Mouse (Mus musculus): ENCODE results near the gene Pappa. TPM values are rescaled to one million over a fixed set of nuclear protein-coding genes. Genes with fewer than 3 reads are reported as not detected.

The Pappa gene
- total and polyA plus RNA-seq, 3 experiments, result not detected

GRCm38 (mm10) chr4:65252193-65252592 lies 128.2 kb downstream of the Pappa start:
- Histone ChIP-seq H3K27ac (ENCODE audit: control insufficient read depth, low read depth, low read length) (no peak overlapping the region), H3K4me3 (ENCODE audit: control insufficient read depth in 1 of 2, insufficient read depth in 1 of 2, low read depth in 2 of 2, low read length in 2 of 2) (no peak overlapping the region), H3K36me3 (ENCODE audit: control insufficient read depth in 1 of 2, insufficient read depth in 2 of 2, low read length in 2 of 2) (no peaks in the 10 kb centered on the region), H3K9me3 (replicated peaks; ENCODE audit: insufficient read depth, low read length) (no peaks in the 10 kb centered on the region), H3K4me1 (ENCODE audit: control insufficient read depth in 1 of 2, insufficient read depth in 2 of 2, low read length in 2 of 2) (no peaks in the 10 kb centered on the region), H3K79me2 (ENCODE audit: control insufficient read depth, insufficient read depth, low read length, poor library complexity) (no peaks in the 10 kb centered on the region), H3K27me3 (ENCODE audit: control insufficient read depth in 1 of 2, insufficient read depth in 2 of 2, low read length in 2 of 2) (no peaks in the 10 kb centered on the region), H3K9ac (ENCODE audit: control insufficient read depth, low read depth, low read length, poor library complexity, severe bottlenecking) (no peak overlapping the region)
- TF ChIP-seq MYC (IDR thresholded peaks at IDR 0.05; ENCODE audit: low read depth, low read length), result no peak
- TF ChIP-seq CTCF (IDR thresholded peaks at IDR 0.05 in 2 of 3, conservative IDR thresholded peaks at IDR 0.05 in 1 of 3; ENCODE audit: control insufficient read depth in 1 of 3, insufficient read depth in 1 of 3, low read depth in 2 of 3, low read length in 3 of 3, poor library complexity in 1 of 3, severe bottlenecking in 1 of 3), result no peak
- no peak for TF ChIP-seq CHD2 (IDR thresholded peaks at IDR 0.05; ENCODE audit: low read length)
- no peak for TF ChIP-seq POLR2AphosphoS2 (IDR thresholded peaks at IDR 0.05; ENCODE audit: low read length)
- TF ChIP-seq MEF2A (IDR thresholded peaks at IDR 0.05; ENCODE audit: extremely low read depth, insufficient replicate concordance, low read depth, low read length, poor library complexity, severe bottlenecking), result no peak
- TF ChIP-seq HCFC1 (IDR thresholded peaks at IDR 0.05; ENCODE audit: low read depth, low read length), result no peak
- TF ChIP-seq ELF1 (IDR thresholded peaks at IDR 0.05; ENCODE audit: low read depth, low read length), result no peak
- TF ChIP-seq SMC3 (IDR thresholded peaks at IDR 0.05; ENCODE audit: low read depth, low read length), result no peak
- TF ChIP-seq USF2 (IDR thresholded peaks at IDR 0.05; ENCODE audit: borderline replicate concordance in 1 of 2, insufficient read depth in 1 of 2, low read depth in 1 of 2, low read length in 2 of 2), result no peak
- TF ChIP-seq USF1 (IDR thresholded peaks at IDR 0.05; ENCODE audit: low read depth, low read length), result no peak
- TF ChIP-seq GATA1 (IDR thresholded peaks at IDR 0.05; ENCODE audit: low read depth, low read length), result no peak
- TF ChIP-seq MXI1 (IDR thresholded peaks at IDR 0.05; ENCODE audit: low read depth, low read length), result no peak
- TF ChIP-seq BHLHE40 (IDR thresholded peaks at IDR 0.05; ENCODE audit: borderline replicate concordance, low read depth, low read length), result no peak
- no peak for TF ChIP-seq RCOR1 (IDR thresholded peaks at IDR 0.05; ENCODE audit: low read depth, low read length)
- no peak for TF ChIP-seq KAT2A (conservative IDR thresholded peaks at IDR 0.05; ENCODE audit: low read depth, low read length)
- no peak for TF ChIP-seq RAD21 (IDR thresholded peaks at IDR 0.05; ENCODE audit: low read depth, low read length)
- TF ChIP-seq MAZ (IDR thresholded peaks at IDR 0.05; ENCODE audit: low read depth, low read length), result no peak
- TF ChIP-seq MAFK (IDR thresholded peaks at IDR 0.05; ENCODE audit: borderline replicate concordance, low read depth, low read length), result no peak
- no peak for DNase-seq (ENCODE audit: low read depth, low spot score)

DNA sequence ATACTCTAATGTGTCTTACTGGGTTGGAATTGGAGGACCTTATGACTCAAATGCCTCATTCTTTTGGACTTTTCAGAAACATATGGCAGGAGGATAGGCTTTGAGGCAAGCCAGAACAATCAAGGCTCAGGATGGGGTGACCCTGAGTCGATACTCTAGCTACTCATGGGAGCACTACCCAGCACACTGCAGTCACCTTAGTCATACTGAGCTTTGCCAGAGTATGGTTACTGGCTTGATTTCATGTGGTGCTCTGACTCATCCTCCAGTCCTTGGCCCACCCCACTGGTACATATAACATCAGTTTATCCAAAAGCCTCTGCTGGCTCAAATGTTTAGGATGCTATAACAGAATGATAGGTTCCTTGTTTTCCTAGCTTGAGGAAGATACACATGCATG lies 130.1 kb downstream of the Pappa start:
- H3K79me2 ChIP-seq (ENCODE audit: control insufficient read depth, insufficient read depth, low read length, poor library complexity), result no peaks in the 10 kb centered on the region

More for the DNA sequence above, 130.1 kb downstream of the Pappa start:
- Histone ChIP-seq H3K9me3 (replicated peaks; ENCODE audit: insufficient read depth, low read length) (no peaks in the 10 kb centered on the region), H3K36me3 (ENCODE audit: control insufficient read depth in 1 of 2, insufficient read depth in 2 of 2, low read length in 2 of 2) (no peaks in the 10 kb centered on the region), H3K9ac (ENCODE audit: control insufficient read depth, low read depth, low read length, poor library complexity, severe bottlenecking) (no peak overlapping the region), H3K27me3 (ENCODE audit: control insufficient read depth in 1 of 2, insufficient read depth in 2 of 2, low read length in 2 of 2) (no peaks in the 10 kb centered on the region), H3K27ac (ENCODE audit: control insufficient read depth, low read depth, low read length) (no peak overlapping the region), H3K4me1 (ENCODE audit: control insufficient read depth in 1 of 2, insufficient read depth in 2 of 2, low read length in 2 of 2) (no peaks in the 10 kb centered on the region), H3K4me3 (ENCODE audit: control insufficient read depth in 1 of 2, insufficient read depth in 1 of 2, low read depth in 2 of 2, low read length in 2 of 2) (no peak overlapping the region)
- DNase-seq (ENCODE audit: low read depth, low spot score), result no peak
- TF ChIP-seq MYB (IDR thresholded peaks at IDR 0.05; ENCODE audit: low read depth, low read length), result no peak
- no peak for TF ChIP-seq KAT2A (conservative IDR thresholded peaks at IDR 0.05; ENCODE audit: low read depth, low read length)
- TF ChIP-seq GABPA (IDR thresholded peaks at IDR 0.05; ENCODE audit: low read depth, low read length), result no peak
- TF ChIP-seq ZMIZ1 (IDR thresholded peaks at IDR 0.05; ENCODE audit: low read depth, low read length), result no peak
- no peak for TF ChIP-seq MYC (IDR thresholded peaks at IDR 0.05; ENCODE audit: low read depth, low read length)
- no peak for TF ChIP-seq MAX (IDR thresholded peaks at IDR 0.05; ENCODE audit: low read length)
- TF ChIP-seq POLR2A (IDR thresholded peaks at IDR 0.05; ENCODE audit: control insufficient read depth in 1 of 2, insufficient read depth in 1 of 2, low read depth in 1 of 2, low read length in 2 of 2, poor library complexity in 1 of 2), result no peak
- TF ChIP-seq TAL1 (IDR thresholded peaks at IDR 0.05; ENCODE audit: low read length), result no peak
- TF ChIP-seq SMC3 (IDR thresholded peaks at IDR 0.05; ENCODE audit: low read depth, low read length), result no peak
